Mouse (Mus musculus) urinary bladder, postnatal 14 days (tissue): ENCODE data around the gene Fam229a.
"Not testable (repeated sequence)": the region's sequence is repeated elsewhere in the genome, so short reads cannot be mapped to it uniquely, and the experiment has no call there.

Source experiments
- DNase-seq: peaks from one replicate; pipeline ENCODE4 v3.0.0; 2021; ENCODE audit warnings: low spot score

Gene Fam229a

GRCm38 (mm10) chr4:129518519-129518918 lies 27.5 kb downstream of the Fam229a start:
- DNase-seq, result no peak

DNA sequence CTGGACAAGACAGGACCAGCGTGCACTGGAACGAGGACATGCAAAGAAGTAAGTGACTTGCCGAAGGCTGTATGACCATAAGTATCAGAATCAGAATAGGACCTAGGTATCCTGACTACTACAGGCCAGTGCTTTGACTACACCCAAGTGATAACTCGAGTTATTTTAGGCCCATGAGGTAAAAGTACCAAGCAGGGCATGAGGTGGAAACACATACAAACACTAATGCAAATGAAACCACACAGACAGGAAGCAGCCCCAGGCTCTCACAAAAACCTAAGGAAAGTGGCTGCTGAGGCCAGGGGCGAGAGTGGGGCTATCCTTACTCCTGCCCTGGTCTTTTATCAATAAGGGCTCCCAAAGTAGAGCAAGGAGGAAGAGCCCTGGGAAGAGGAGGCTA lies 34.3 kb downstream of the Fam229a start:
- DNase-seq, result no peak

GRCm38 (mm10) chr4:129525889-129526288 lies 34.9 kb downstream of the Fam229a start:
- DNase-seq, result no peak

- not testable (repeated sequence) for DNase-seq
Observed at GRCm38 (mm10) chr4:129528901-129529300, 37.9 kb downstream of the Fam229a start.

GRCm38 (mm10) chr4:129540012-129540411 lies 49.0 kb downstream of the Fam229a start:
- no peak for DNase-seq
